Mouse (Mus musculus): Measurements from ENCODE around the gene 1700012B07Rik. TPM values are rescaled to one million over a fixed set of nuclear protein-coding genes. Genes with fewer than 3 reads are reported as not detected.

The 1700012B07Rik gene
- polyA plus RNA-seq (2015; fragmentation: Nextera tagmentation; extraction: Ambion mirVana), result not detected in 2 replicates

- Histone ChIP-seq H3K27me3 (no peaks in the 10 kb centered on the region), H3K4me3 (no peak within 1 kb of the TSS), H3K4me2 (no peak within 1 kb of the TSS), H3K9ac (no peak within 1 kb of the TSS), H3K27ac (no peak within 1 kb of the TSS), H3K4me1 (replicated peaks) (no peaks in the 10 kb centered on the region), H3K9me3 (replicated peaks) (no peaks in the 10 kb centered on the region), H3K36me3 (no peaks in the 10 kb centered on the region)
- WGBS, result 73% methylated on average over 4 of the region's 4 CpGs
- ATAC-seq (replicated peaks; ENCODE audit: insufficient number of reproducible peaks, insufficient read depth, low FRiP score, low read depth), result no peak
Measured at GRCm38 (mm10) chr11:109827946-109828345, at the start of gene 1700012B07Rik. Gene 1700012B07Rik, minus strand, starts transcription at chr11:109828046.

DNA sequence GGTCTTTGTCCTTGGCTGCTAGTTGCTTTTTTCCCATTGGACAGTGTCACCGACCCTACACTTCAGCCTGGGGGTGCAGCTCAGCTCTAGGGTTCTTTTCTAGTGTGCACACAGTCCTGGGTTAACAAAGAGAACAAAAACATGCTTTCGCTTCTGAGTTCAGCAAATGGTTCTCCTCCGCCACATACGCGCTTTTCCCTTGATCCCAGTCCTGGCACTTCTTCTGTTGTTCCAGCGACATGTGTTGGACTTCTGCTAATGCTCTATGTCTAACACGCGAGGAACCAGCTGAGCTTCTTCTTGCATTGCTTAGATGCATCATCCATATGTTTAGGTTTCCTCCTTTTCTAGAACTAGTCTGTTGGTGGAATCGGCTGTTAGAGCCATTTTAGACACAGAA is 48.9 kb upstream of the 1700012B07Rik start:
- no peak for ATAC-seq (replicated peaks; ENCODE audit: insufficient number of reproducible peaks, insufficient read depth, low FRiP score, low read depth)
- H3K27me3 ChIP-seq, result no peaks in the 10 kb centered on the region
- H3K4me1 ChIP-seq (replicated peaks), result no peaks in the 10 kb centered on the region
- H3K9ac ChIP-seq, result no peak overlapping the region
- no peak overlapping the region for H3K4me2 ChIP-seq
- H3K4me3 ChIP-seq, result no peak overlapping the region
- H3K9me3 ChIP-seq (replicated peaks), result no peaks in the 10 kb centered on the region
- WGBS, result 79% methylated on average over 9 of the region's 9 CpGs
- H3K36me3 ChIP-seq, result no peaks in the 10 kb centered on the region
- H3K27ac ChIP-seq, result no peak overlapping the region

- Histone ChIP-seq H3K27me3 (no peaks in the 10 kb centered on the region), H3K9ac (no peak overlapping the region), H3K4me2 (no peak overlapping the region), H3K36me3 (no peaks in the 10 kb centered on the region), H3K27ac (no peak overlapping the region), H3K4me1 (replicated peaks) (no peaks in the 10 kb centered on the region), H3K9me3 (replicated peaks) (no peaks in the 10 kb centered on the region), H3K4me3 (no peak overlapping the region)
- WGBS, result 70% methylated on average over 3 of the region's 3 CpGs
- ATAC-seq (replicated peaks; ENCODE audit: insufficient number of reproducible peaks, insufficient read depth, low FRiP score, low read depth), result no peak
Measured at GRCm38 (mm10) chr11:109875834-109876233, 48.0 kb upstream of the 1700012B07Rik start.

- 83% methylated on average over 1 of the region's 1 CpGs for WGBS
- Histone ChIP-seq H3K9me3 (replicated peaks) (no peaks in the 10 kb centered on the region), H3K4me1 (replicated peaks) (no peaks in the 10 kb centered on the region), H3K4me3 (no peak overlapping the region), H3K9ac (no peak overlapping the region), H3K36me3 (no peaks in the 10 kb centered on the region), H3K4me2 (no peak overlapping the region), H3K27me3 (no peaks in the 10 kb centered on the region), H3K27ac (no peak overlapping the region; the same call in 1 of the 2 replicates)
- no peak for ATAC-seq (replicated peaks; ENCODE audit: insufficient number of reproducible peaks, insufficient read depth, low FRiP score, low read depth)
Measured at GRCm38 (mm10) chr11:109875525-109875802, 47.6 kb upstream of the 1700012B07Rik start.

GRCm38 (mm10) chr11:109874651-109875524 is 47.0 kb upstream of the 1700012B07Rik start:
- ATAC-seq (replicated peaks; ENCODE audit: insufficient number of reproducible peaks, insufficient read depth, low FRiP score, low read depth), result peak; percentile 21; the same call in 1 of the 2 replicates
- Histone ChIP-seq H3K27ac (peak overlapping the region; percentile 45), H3K4me1 (replicated peaks) (no peaks in the 10 kb centered on the region), H3K27me3 (no peaks in the 10 kb centered on the region), H3K4me2 (no peak overlapping the region), H3K4me3 (no peak overlapping the region), H3K9me3 (replicated peaks) (no peaks in the 10 kb centered on the region), H3K9ac (no peak overlapping the region), H3K36me3 (no peaks in the 10 kb centered on the region)
- WGBS, result 69% methylated on average over 11 of the region's 11 CpGs

DNA sequence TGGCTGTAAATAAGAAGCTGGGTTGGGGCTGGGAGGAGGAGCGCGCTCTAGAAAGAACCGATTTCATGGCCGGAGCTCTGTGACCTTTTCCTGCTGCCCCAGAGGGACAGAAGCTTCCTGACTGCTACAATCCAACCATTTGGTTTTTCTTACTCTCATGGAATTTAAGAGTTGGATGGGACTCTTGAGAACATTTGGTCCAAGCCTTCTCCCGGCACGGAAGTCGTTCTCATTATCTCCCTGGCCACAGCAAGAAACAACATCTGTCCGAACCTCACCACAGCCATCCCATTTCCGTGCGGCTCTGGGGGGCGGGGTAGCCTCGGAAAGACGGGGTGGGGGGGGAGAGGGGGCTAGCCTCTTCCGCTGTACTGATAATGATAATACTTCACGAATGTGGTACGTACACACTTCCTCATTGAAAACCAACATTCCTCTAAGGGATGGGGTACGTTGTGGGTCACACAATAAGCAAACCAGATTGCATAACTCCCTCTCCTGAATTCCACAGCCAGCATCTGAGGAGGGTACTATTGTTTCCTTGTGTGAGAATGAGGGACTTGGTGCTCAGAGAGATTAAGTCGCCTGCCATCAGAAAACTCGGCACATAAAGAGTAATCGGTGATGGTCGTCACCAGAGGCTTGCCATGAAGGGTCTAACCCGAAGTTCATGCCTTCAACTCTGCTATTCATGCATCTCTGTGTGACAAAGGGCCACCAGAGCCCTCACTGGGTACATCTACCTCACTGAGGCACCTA is 46.2 kb upstream of the 1700012B07Rik start:
- Histone ChIP-seq H3K9ac (no peak overlapping the region), H3K27ac (peak overlapping the region; percentile 45), H3K36me3 (no peaks in the 10 kb centered on the region), H3K4me1 (replicated peaks) (no peaks in the 10 kb centered on the region), H3K9me3 (replicated peaks) (no peaks in the 10 kb centered on the region), H3K4me2 (no peak overlapping the region), H3K27me3 (no peaks in the 10 kb centered on the region), H3K4me3 (no peak overlapping the region)
- whole genome bisulfite sequencing, result 69% methylated on average over 22 of the region's 22 CpGs
- peak; percentile 55 for ATAC-seq (replicated peaks; ENCODE audit: insufficient number of reproducible peaks, insufficient read depth, low FRiP score, low read depth)

GRCm38 (mm10) chr11:109873161-109873775 is 45.4 kb upstream of the 1700012B07Rik start:
- Histone ChIP-seq H3K27me3 (no peaks in the 10 kb centered on the region), H3K4me2 (no peak overlapping the region), H3K4me1 (replicated peaks) (no peaks in the 10 kb centered on the region), H3K36me3 (no peaks in the 10 kb centered on the region), H3K9ac (no peak overlapping the region), H3K9me3 (replicated peaks) (no peaks in the 10 kb centered on the region), H3K27ac (peak overlapping the region; percentile 45), H3K4me3 (no peak overlapping the region)
- WGBS, result 43% methylated on average over 9 of the region's 9 CpGs
- ATAC-seq (replicated peaks; ENCODE audit: insufficient number of reproducible peaks, insufficient read depth, low FRiP score, low read depth), result no peak

DNA sequence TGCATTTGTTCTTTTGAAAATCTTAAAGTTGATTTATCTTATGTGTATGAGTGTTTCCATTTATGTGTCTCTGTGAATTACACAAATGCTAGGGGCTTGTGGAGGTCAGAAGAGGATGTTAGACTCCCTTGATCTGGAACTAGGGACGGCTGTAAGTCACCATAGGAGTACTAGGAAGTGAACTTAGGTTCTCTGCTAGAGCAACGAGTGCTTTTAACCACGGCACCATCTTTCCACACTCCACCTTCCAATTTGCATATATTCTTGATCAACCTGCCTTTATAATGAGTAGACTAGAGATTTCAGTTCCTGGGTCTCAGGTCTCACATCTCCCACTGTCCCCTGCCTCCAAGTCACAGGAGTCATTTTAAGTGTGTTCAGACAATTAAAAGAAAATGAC is 44.8 kb upstream of the 1700012B07Rik start:
- 75% methylated on average over 3 of the region's 3 CpGs for WGBS
- no peak overlapping the region for H3K27ac ChIP-seq
- ATAC-seq (replicated peaks; ENCODE audit: insufficient number of reproducible peaks, insufficient read depth, low FRiP score, low read depth), result no peak

GRCm38 (mm10) chr11:109872056-109872455 is 44.2 kb upstream of the 1700012B07Rik start:
- no peaks in the 10 kb centered on the region for H3K9me3 ChIP-seq (replicated peaks)
- H3K4me3 ChIP-seq, result no peak overlapping the region
- no peak for ATAC-seq (replicated peaks; ENCODE audit: insufficient number of reproducible peaks, insufficient read depth, low FRiP score, low read depth)
- H3K36me3 ChIP-seq, result no peaks in the 10 kb centered on the region
- no peak overlapping the region for H3K4me2 ChIP-seq
- H3K27ac ChIP-seq, result no peak overlapping the region
- H3K27me3 ChIP-seq, result no peaks in the 10 kb centered on the region
- 79% methylated on average over 10 of the region's 10 CpGs for WGBS
- no peak overlapping the region for H3K9ac ChIP-seq
- no peaks in the 10 kb centered on the region for H3K4me1 ChIP-seq (replicated peaks)

More for the DNA sequence above, 44.8 kb upstream of the 1700012B07Rik start:
- no peak overlapping the region for H3K4me3 ChIP-seq
- no peak overlapping the region for H3K4me2 ChIP-seq
- no peaks in the 10 kb centered on the region for H3K9me3 ChIP-seq (replicated peaks)
- H3K36me3 ChIP-seq, result no peaks in the 10 kb centered on the region
- H3K27me3 ChIP-seq, result no peaks in the 10 kb centered on the region
- H3K4me1 ChIP-seq (replicated peaks), result no peaks in the 10 kb centered on the region
- H3K9ac ChIP-seq, result no peak overlapping the region

- H3K27me3 ChIP-seq, result no peaks in the 10 kb centered on the region
- no peaks in the 10 kb centered on the region for H3K36me3 ChIP-seq
- ATAC-seq (replicated peaks; ENCODE audit: insufficient number of reproducible peaks, insufficient read depth, low FRiP score, low read depth), result no peak
- WGBS, result 84% methylated on average over 5 of the region's 5 CpGs
- H3K9ac ChIP-seq, result no peak overlapping the region
- no peak overlapping the region for H3K4me3 ChIP-seq
- no peak overlapping the region for H3K27ac ChIP-seq
- H3K4me2 ChIP-seq, result no peak overlapping the region
- no peaks in the 10 kb centered on the region for H3K9me3 ChIP-seq (replicated peaks)
- H3K4me1 ChIP-seq (replicated peaks), result no peaks in the 10 kb centered on the region
Measured at GRCm38 (mm10) chr11:109867861-109868260, 40.0 kb upstream of the 1700012B07Rik start.

DNA sequence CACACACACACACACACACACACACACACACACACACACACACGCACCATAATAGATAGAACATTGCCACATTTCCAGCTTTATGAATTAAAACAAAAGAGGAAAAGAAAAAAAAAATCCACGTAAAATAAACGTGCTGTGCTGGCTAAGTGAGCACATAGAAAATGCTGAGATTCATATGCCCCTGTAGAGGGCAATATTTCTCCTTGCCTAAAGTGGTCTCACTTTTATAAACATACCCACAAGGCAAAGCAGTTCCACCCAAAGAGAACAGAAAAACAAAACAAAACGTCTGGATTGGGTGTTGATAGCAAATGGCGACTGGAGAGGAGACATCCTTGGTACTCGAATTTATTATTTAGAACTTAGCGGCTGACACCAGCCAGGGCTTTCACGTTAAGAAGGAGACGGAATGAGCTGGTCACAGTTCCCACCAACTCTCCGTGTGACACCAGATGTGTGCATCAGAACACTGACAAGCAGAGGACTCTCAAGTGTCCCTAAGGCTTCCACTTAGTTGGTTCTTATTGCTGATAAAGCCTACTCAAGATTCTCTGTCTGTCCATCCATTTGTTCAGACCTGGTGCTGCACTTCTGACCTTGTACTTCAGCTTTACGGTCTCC is 38.8 kb upstream of the 1700012B07Rik start:
- Histone ChIP-seq H3K9ac (no peak overlapping the region), H3K27ac (no peak overlapping the region), H3K9me3 (replicated peaks) (no peaks in the 10 kb centered on the region), H3K4me1 (replicated peaks) (no peaks in the 10 kb centered on the region), H3K4me2 (no peak overlapping the region), H3K36me3 (no peaks in the 10 kb centered on the region), H3K27me3 (no peaks in the 10 kb centered on the region), H3K4me3 (no peak overlapping the region)
- ATAC-seq (replicated peaks; ENCODE audit: insufficient number of reproducible peaks, insufficient read depth, low FRiP score, low read depth), result no peak
- WGBS, result 66% methylated on average over 11 of the region's 11 CpGs

Data from heart, embryonic 15.5 days (tissue).